Mouse (Mus musculus): ENCODE data around the gene Stk16.

The Stk16 gene

DNA sequence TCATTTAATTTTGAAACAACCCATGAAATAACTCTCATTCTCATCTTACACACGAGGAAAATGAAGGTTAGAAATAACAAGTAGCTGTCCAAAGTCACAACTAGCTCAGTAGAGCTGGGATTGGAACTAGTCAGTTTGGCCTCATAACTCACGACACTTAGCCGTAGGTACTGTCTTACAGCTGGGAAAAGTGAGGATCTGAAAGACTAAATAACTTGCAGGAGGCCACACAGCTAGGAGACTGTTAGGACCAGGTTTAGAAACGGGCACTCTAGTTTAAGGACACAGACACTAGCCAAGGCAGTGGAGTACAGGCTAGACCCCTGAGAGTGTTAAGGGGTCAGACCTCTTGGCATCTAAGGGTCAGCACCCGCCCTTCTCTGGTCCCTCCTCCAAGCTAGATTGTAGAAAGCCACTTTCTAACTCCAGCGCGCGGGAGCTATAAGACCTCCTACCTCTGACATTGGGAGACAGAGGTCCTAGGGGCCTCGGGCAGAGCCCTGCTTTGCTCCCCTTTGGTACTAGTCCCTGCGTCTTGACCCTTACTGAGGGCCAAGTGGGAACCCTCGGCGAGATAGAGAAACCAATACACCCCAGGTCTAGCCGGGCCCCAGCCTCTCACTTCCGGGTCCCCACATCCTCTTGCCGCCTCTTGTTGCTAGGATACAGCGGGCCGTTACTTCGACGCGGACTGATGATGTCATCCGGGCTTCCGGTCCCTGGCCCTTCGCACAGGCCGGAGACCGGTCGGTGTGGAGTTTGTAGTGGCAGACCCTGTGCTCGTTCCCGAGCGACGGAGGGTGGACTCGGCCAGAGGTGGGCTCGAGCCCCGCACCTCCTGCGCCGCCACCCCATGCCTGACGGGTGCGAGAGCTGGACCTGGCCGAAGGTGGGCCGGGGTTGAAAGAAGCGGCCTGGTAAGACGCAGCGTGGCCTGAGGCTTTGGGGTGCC is at the start of gene Stk16, which contains the start of gene Glb1l:
TSS of gene Stk16 (plus strand) at position 703 of the 952 bp plus-strand sequence.
TSS of gene Glb1l (minus strand) at position 678 of the 952 bp plus-strand sequence.
- peak; percentile 97 for DNase-seq (ENCODE audit: low spot score)

DNA sequence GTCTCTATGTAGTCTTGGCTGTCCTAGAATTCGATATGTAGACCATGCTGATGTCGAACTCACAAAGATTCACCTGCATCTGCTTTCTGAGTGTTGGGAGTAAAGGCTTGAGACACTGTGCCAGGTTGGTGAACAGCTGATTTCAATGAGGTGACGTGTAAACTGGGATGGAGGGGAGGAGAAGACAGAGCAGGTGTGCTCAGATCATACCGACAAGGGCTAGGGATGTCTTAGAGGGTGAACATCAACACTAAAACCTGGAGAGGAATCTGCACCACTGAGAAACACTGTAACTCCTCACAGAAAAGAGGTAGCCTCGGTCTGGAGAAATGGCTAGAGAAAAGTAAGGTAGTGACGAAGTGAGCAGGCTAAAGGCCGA is 42.6 kb upstream of the Stk16 start:
- no peak for DNase-seq (ENCODE audit: low spot score)

DNA sequence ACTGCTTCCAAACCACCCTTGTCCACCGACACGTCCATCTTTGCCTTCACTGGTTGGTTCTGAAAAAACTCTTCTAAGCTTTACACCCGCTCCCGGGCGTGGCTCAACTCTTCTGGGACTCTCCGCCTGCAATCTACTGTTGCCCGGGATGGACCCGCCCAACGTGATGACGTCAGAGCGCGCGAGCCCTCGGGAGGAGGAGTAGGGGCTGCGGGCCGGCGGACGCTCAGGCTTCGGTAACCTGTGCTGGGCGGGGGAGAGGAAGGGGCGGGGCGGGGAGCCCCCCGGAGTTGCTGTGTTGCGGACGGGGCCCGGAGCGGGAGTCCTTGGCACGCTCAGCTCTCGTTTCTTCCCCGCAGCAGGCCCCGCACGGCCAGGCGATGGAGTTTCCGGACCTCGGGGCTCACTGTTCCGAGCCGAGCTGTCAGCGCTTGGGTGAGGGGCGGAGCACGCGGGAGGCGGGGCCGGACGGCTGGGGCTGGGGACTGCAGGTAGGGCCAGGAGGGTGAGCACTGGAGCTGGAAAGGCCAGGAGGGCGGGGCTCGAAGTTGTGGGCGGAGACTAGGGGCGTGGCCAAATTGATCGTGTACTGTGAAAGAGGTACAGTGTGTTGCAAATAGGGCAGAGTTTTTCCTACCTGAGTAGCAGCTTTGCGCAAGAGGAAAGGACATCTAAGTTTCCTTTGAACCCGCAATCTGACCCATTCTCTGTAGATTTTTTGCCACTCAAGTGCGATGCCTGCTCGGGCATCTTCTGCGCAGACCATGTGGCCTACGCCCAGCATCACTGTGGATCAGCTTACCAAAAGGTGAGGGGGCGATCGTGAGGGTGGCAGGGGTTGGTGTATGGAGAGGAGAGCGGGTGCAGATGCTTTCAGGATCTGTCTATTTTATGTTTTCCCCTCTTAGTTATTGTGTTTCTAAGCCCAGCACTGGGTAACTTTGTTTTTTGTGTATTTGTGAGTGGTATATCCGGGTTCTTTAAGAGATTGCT is 41.9 kb upstream of the Stk16 start, which contains the start of gene Zfand2b:
TSS of gene Zfand2b (plus strand) at position 175 of the 993 bp plus-strand sequence.
- peak; percentile 94 for DNase-seq (ENCODE audit: low spot score)

DNA sequence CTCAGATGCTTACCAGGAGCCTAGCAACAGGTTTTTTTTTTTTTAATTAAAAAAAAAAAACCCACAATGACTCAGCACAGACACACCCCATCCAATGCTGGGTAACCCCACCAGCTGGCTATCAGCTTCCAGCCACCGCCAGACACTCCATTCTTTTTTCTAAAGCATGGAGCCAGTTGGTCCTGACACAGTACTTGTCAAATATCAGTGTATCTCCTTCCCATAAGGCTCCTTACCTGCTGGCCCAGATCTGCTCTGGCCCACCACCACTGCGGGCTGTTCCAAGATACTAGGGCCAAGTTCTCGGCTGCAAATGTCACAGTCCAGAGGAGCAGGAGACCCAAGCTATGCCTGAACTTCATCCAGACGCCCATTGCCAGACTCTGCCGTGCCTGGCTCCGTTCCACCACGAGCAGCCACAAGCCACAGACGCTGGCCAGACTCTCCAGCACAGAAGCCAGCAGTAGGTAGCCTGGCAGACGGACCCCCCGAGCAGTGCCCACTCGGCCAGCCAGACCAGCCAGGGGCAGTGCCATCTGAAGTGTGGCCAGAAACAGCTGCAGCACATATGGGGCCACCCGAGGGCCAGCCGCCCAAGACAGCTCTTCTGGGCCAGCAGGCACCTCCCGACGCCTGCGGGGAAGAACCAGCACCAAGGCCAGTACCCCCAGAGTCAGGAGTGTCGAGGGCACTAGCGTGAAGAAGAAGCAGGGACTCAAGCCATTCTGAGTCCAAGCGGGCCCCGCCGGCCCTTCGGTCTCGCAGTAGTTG is 31.1 kb upstream of the Stk16 start:
- no peak for DNase-seq (ENCODE audit: low spot score)

DNA sequence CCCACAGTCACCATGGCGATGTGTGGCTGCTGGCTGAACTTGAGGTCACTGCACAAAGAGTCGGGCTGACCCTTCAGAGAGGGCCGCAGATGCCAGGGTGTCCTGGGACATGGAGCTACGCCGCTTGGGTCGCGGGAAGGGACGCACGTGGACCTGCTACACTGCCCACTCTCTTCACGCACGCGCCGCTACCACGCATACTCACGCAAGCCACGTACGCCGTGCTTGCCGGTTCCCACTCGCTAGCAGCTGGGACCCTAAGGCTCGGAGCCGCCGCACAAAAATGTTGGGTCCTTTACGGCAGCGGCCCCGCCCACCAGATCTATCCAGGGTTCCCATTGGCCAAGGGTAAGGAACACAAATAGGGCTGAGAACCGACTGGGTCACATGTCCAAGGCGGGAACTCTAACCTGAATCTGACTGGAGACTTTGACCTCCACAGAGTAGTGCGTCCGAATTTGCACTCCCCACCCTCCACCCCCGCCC is 30.5 kb upstream of the Stk16 start, which contains the start of gene Abcb6:
TSS of gene Abcb6 (minus strand) at position 288 of the 486 bp plus-strand sequence.
- DNase-seq (ENCODE audit: low spot score), result peak; percentile 88

DNA sequence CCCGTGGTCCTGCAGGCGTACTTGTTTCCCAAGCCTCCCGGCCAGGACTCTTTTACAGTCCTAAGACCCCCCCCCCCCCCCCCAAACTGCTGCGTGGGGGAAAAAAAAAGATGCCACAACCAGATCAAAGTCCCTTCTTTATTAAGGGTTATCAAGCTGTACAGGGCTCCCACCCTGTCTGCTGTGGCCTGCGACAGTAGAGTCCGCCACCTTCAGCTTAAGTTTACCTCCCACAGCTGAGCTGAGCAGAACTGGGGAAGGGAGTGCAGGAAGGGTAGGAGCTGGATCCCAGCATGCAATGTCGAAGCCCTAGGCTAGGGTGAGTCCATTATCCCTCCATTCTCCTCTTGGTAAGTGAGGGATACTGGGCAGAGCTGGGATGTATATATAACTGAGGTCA is 29.9 kb upstream of the Stk16 start:
- DNase-seq (ENCODE audit: low spot score), result no peak

DNA sequence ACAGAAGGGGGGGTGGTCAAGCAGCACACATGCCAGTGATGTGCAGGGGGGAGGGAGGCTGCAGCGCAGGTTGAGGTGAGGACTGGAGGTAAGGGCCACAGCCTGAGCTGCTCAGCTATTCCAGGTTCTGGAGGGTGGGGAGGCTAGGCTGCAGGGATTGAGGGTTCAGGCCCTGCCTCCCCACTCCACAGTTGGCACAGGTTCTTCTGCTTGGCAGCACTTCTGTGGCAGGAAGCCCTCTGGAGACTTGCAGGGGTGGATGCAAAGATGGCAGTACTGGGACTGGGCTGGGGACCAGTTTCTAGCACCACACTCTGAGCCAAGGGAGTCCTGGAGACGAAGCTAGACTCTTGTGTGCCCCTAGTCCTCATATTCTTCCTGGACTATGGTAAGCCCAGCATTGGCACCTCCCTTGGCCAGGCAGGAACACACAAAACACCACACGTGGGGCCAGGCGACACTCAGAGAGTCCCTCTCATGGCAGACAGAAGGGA is 29.2 kb upstream of the Stk16 start:
- no peak for DNase-seq (ENCODE audit: low spot score)

DNA sequence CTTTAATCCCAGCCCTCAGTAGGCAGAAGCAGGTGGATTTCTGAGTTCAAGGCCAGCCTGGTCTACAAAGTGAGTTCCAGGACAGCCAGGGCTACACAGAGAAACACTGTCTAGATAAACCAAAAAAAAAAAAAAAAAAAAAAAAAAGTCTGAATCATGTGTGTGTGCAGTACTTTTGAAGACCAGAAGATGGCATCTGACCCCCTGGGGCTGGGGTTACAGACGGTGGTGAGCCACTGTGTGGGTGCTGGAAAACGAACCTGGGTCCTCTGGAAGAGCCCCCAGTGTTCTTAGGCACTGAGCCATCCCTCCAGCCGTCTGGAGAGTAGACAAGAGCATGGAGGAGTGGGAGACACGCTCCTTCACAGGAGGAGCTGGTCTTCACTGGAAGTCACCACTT is 28.5 kb upstream of the Stk16 start:
- no peak for DNase-seq (ENCODE audit: low spot score)

DNA sequence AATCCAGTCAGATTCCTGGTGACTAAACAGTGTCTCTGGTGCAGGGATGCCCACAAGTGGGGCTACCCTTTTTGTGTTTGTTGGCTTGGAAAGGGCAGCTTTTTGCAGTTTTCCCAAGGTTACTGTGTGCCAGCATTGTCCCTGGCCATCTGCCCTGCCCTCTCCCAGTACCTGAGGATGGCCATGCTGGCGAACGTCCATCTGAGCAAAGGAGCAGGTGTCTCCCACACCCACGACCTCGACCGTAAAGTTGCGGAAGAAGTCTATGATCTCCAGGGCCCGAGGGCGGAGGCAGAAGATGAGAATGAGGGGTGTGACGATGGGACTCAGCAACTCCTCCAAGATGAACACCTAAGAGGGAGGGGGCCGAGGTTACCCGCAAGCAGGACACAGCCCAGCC is 25.1 kb upstream of the Stk16 start:
- DNase-seq (ENCODE audit: low spot score), result no peak

DNA sequence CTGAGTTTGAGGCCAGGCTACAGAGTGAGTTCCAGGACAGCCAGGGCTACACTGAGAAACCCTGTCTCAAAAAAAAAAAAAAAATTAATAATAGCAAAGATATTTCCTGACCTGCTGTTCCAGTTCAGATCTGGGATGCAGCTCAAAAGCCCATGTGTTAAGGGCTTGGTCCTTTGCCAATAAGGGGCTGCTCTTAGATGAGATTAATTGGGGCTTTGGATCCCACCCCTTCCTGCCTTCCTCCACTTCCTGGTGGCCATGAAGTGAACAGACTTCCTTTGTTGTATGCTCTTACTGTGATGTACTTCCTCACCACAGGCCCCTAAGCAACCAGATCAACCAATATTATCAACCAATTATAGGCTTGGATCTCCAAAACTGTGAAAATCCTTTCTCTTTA is 23.5 kb upstream of the Stk16 start:
- DNase-seq (ENCODE audit: low spot score), result no peak

DNA sequence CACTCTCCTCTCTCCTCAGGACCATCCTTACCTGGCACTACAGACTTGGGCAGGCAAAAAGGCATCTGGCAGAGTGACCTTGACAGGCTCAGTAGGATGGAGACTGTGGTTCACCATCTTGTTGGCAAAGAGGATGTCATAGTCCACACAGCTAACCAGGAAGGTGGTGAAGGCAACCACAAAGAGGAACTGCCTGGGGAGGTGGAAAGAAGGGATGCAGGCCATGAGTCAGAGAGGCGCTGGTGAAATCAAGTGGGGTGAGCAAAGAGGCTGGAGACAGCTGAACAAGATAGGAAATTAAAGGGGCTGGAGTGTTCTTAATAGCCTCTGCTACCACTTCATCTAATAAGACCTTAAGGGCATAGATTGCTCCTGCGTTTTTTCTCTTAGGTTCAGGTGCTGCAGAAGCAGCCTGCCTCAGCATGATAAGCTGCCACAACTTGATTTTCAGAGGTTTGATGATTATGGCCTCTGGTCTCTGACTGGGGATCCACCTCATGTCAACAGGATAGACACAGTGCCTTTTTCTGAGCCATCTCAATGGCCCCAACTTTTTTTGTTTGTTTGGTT is 22.6 kb upstream of the Stk16 start:
- DNase-seq (ENCODE audit: low spot score), result no peak

DNA sequence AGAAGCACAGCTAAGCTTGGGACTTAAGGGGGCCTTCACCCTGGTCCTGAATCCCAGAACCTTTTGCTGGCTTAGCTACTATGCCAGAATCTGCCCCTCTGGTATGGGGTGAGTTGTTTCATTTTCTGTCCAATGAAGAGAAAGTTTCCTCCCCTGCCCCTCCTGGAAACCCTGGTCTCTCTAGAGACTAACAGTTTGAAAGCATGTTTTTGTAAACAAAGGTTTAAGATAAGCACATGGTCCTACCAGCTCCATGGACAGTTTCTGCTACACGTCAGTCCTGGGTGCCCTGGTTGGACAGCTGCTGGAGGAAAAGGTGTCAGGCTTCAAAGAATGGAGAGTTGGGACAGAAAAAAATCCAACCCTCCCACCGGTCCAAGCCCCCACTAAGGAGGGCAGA is 20.1 kb upstream of the Stk16 start:
- DNase-seq (ENCODE audit: low spot score), result no peak

DNA sequence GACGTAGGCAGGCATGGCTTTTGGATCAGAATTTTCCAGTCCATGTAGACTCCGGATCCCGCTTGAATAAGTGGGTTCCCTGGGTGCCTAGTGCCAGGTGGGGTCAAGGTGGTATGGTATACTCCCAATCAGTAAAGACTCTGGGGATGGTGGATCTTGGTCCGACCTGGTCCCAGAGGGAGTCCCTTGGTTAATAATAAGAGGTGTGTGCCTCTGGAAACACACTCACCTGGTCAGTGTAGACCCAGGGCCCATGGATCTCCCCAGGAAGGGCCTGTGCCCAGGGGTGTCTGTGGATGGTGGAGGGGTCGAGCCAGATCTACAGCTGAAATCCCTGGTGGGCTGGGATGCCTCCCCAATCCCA is 19.4 kb upstream of the Stk16 start:
- DNase-seq (ENCODE audit: low spot score), result no peak

DNA sequence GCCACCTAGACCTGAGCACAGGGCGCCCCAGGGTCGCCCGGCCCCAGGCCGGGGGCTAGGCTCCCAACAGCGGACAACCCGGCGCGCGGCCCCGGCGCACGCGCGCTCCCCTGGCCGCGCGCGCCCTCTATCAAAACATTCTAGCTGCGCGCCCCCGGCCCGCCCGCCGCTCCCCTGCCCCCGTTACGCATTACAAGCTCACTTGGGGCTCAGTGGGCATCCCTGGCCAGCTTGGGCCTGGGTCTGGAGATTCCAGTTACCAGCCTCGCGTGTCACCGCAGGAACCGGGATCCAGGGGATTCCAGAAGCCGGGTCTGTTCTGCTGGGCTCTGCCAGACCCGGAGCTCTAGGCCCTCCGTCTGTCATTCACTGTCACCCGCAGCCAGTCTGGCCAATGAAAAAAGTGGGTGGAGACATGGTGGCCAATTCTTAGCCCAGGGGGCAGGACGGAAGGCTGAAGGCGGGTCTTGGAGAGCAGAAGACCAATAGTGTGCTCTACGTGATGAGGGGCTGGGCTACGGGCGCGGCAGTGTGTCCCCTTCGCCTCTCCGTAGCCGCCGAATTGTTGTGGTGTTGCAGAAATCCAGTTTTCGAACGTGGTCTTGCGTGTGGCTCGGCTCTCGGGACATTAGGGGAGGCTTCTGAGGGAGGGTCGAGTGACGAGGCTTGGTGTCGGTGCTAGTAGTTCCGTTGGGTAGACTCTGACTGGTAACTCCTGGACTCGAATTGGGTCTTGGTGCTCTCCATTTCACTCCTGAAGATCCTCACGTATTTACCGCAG is 18.8 kb upstream of the Stk16 start, which contains the start of the genes Ankzf1 and Atg9a:
TSS of gene Ankzf1 (plus strand) at position 530 of the 781 bp plus-strand sequence.
TSS of gene Atg9a (minus strand) at position 575 of the 781 bp plus-strand sequence.
- peak; percentile 96 for DNase-seq (ENCODE audit: low spot score)

DNA sequence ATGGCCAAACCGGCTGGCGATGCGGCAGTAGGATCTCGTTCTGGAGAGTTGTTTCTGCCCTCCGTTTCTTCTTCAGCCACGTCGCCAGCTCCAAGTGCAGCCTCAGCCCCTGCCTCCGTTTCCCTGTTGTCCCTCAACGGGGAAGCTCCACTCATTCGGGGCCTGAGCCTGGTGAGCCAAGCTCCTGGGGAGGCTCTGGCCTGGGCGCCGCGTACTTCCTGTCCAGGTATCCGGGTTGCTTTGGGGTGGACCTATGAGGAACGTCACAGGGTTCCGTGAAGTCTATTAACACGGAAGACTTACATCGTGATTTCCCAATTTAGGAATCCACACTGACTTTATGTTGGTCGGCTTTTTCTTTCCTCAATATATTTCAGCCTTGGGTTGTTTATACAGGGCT is 18.2 kb upstream of the Stk16 start:
- peak; percentile 66 for DNase-seq (ENCODE audit: low spot score)

DNA sequence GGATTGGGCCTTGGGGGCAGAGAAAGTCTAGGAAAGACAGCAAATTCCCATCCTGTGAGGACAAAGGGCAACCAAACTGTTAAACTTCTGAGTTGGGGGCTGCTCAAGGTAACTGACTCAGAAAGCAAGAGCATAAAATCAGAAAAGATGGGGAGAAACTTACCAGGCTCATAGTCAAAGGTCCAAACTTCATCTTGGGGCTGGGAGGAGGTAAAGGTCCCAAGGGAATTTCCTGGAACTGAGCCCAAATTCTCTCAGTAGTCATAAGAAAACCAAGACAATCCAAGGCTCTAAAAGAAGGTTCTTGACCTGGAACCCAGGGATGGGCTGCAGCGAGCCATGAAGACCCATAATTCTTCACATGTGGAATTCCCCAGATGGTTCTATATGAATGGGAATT is 9.4 kb upstream of the Stk16 start:
- DNase-seq (ENCODE audit: low spot score), result no peak

DNA sequence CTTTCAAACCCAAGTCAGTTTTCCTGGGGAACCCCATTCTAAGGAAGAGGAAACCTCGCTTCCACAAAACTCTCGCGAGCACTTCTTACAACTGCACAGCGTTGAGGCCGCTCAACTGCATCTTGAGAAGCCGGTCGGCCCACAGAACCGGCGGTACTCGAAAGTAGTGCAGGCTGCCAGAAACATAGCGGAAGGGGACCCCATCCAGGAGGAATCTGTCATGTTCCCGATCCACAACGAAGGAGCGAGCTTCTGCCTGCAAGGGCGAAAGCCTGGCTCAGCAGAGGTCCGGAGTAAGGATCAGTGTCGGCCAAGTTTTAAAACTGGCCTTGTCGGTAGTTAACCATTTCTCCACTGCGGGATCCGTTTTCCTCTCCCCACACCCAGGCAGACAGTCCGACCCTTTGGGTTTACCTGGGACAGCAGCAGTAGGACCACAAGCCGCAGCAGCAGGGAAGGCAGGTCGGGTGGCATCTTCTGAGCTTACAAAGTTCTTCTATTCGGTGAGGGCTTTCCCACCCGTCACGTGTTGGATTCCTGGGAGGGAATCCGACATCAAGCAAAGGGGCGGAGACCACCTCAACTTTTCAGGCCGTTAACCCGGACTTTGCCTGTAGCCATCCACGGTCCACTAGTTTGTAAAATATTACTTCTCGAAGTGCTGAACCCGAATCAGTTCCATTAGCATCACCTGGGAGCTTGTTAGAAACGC is 1.5 kb upstream of the Stk16 start:
- DNase-seq (ENCODE audit: low spot score), result no peak

DNA sequence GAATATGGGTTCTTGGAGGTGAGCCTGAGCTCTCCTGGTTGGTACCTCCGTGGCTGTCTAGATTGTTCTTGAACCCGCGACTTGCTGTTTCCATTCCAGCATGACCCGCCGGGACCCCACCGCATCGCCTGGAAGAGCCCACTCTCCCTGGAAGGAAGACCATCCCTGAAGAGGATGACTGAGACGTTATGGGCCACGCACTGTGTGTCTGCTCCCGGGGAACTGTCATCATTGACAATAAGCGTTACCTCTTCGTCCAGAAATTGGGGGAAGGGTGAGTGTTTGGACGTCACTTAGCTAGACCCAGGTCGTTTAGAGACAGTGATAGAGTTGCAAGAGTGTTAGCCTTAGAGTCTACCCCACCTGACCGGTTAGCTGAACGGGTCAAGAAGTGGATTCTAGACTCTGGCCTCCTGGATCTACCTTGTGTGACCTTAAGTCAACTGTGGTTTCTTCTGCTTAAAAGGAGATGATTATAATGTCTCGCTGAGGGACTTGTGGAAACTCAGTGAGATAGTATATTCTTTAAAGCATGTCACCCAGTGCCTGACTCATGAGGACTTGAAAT is 587 bp downstream of the Stk16 start:
- no peak for DNase-seq (ENCODE audit: low spot score)

DNA sequence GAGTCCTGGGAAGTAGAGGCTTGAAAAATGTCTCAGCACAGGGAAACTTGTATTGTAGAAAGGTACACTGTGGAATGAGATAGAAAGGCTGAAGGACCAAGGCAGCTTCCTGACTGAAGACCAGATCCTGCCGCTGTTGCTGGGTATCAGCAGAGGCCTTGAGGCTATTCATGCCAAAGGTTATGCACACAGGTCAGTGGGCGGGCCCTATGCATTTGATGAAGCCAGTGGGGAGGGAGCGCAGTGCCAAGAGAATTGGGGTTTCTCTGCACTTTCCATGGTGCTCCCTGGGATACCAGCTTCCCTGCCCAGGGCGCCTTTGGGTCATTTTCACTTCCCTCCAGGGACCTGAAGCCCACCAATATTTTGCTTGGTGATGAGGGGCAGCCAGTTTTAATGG is 1.9 kb downstream of the Stk16 start:
- DNase-seq (ENCODE audit: low spot score), result no peak
